Mouse (Mus musculus) megakaryocyte, embryonic 14.5 days (primary cell): ENCODE results near the gene Acvr1c.

Source experiments
- FLI1 ChIP-seq: IDR thresholded peaks from 2 replicates; pipeline ENCODE4 v1.6.1; 2012; ENCODE audit warnings: low read length, inconsistent platforms, mixed read lengths
- GATA1 ChIP-seq: IDR thresholded peaks from 3 replicates; pipeline ENCODE4 v1.6.1; 2012; ENCODE audit warnings: mixed read lengths, low read length, inconsistent platforms, borderline replicate concordance

- TF ChIP-seq GATA1 (no peak), FLI1 (no peak)
Observed at GRCm38 (mm10) chr2:58354389-58354788, 3.3 kb downstream of the Acvr1c start.
